In genomic region chr7:66830803-66831202, GRCm38 (mm10) we compare ENCODE assay signal across 19 mouse cellular contexts. TPM values are rescaled to one million over a fixed set of nuclear protein-coding genes. Genes with fewer than 3 reads are reported as not detected.
A peak's percentile ranks its signal among the peaks of the same experiment; 100 is the strongest.
DNase-seq lines count a peak whose midpoint lies in the region; ATAC-seq and TF ChIP-seq lines count a peak whose summit lies in the region.
"Had no signal": no experiment of that assay in that cellular context is flagged by ENCODE, and none has a peak within 500 bp of the region (broad histone marks: within the 10 kb centered on the region; RNA-seq: fewer than 3 reads in every experiment).

No protein-coding gene starts in this region.

- H3K27ac ChIP-seq in heart, embryonic 14.5 days (replicated peaks in 1 of 2; ENCODE audit: control insufficient read depth in 1 of 2, insufficient read depth in 1 of 2, low read depth in 2 of 2, low read length in 2 of 2), result peak overlapping the region; percentile 77 to 80
- peak overlapping the region; percentile 27; the same call in 1 of the 2 replicates for H3K27ac ChIP-seq in kidney, embryonic 16.5 days (ENCODE audit: low read length)
- H3K27ac ChIP-seq in embryonic facial prominence, embryonic 13.5 days, result peak overlapping the region; percentile 80
- H3K27ac ChIP-seq in embryonic facial prominence, embryonic 15.5 days (replicated peaks), result peak overlapping the region; percentile 13; the same call in 1 of the 2 replicates
- no peak overlapping the region for H3K27ac ChIP-seq in midbrain, postnatal 0 days (ENCODE audit: low read depth, low read length)
- H3K27ac ChIP-seq: layer of hippocampus, adult 2 months; limb, embryonic 15.5 days; liver, embryonic 15.5 days; midbrain, embryonic 12.5 days; neural tube, embryonic 12.5 days had no signal

- no peak for TF ChIP-seq CTCF in midbrain, postnatal 0 days (IDR thresholded peaks at IDR 0.05)

- peaks cover 39 to 50% of the 10 kb centered on the region in 2 experiments for H3K4me1 ChIP-seq in heart, embryonic 14.5 days (ENCODE audit: control insufficient read depth in 2 of 2, insufficient read depth in 2 of 2, low read length in 2 of 2)
- H3K4me1 ChIP-seq in kidney, embryonic 16.5 days (ENCODE audit: insufficient read depth, low read length), result peaks cover 13% of the 10 kb centered on the region
- peaks cover 31% of the 10 kb centered on the region for H3K4me1 ChIP-seq in embryonic facial prominence, embryonic 13.5 days
- H3K4me1 ChIP-seq in embryonic facial prominence, embryonic 15.5 days, result peaks cover 23% of the 10 kb centered on the region
- H3K4me1 ChIP-seq in midbrain, postnatal 0 days (ENCODE audit: insufficient read depth, low read length), result no peaks in the 10 kb centered on the region
- H3K4me1 ChIP-seq: liver, embryonic 15.5 days; neural tube, embryonic 12.5 days had no signal

- no peaks in the 10 kb centered on the region for H3K36me3 ChIP-seq in heart, embryonic 14.5 days (ENCODE audit: control insufficient read depth, insufficient read depth, low read length)
- no peaks in the 10 kb centered on the region for H3K36me3 ChIP-seq in kidney, embryonic 16.5 days (ENCODE audit: insufficient read depth, low read length)
- no peaks in the 10 kb centered on the region for H3K36me3 ChIP-seq in embryonic facial prominence, embryonic 13.5 days
- no peaks in the 10 kb centered on the region for H3K36me3 ChIP-seq in embryonic facial prominence, embryonic 15.5 days
- no peaks in the 10 kb centered on the region for H3K36me3 ChIP-seq in midbrain, postnatal 0 days (ENCODE audit: insufficient read depth, low read length)
- H3K36me3 ChIP-seq: limb, embryonic 15.5 days; liver, embryonic 15.5 days; midbrain, embryonic 12.5 days; neural tube, embryonic 12.5 days had no signal

- H3K4me2 ChIP-seq in heart, embryonic 14.5 days (ENCODE audit: low read length), result peak overlapping the region; percentile 57
- no peak overlapping the region; the same call in 1 of the 2 replicates for H3K4me2 ChIP-seq in kidney, embryonic 16.5 days (replicated peaks; ENCODE audit: low read depth, low read length)
- peak overlapping the region; percentile 23; the same call in 1 of the 2 replicates for H3K4me2 ChIP-seq in embryonic facial prominence, embryonic 13.5 days
- H3K4me2 ChIP-seq in embryonic facial prominence, embryonic 15.5 days (replicated peaks), result no peak overlapping the region
- no peak overlapping the region for H3K4me2 ChIP-seq in midbrain, postnatal 0 days (ENCODE audit: low read depth, low read length, poor library complexity, severe bottlenecking)
- H3K4me2 ChIP-seq: limb, embryonic 15.5 days; liver, embryonic 15.5 days; midbrain, embryonic 12.5 days; neural tube, embryonic 12.5 days had no signal

- no peak overlapping the region for H3K9ac ChIP-seq in heart, embryonic 14.5 days (ENCODE audit: low read length)
- no peak overlapping the region for H3K9ac ChIP-seq in kidney, embryonic 16.5 days (replicated peaks; ENCODE audit: low read length)
- no peak overlapping the region for H3K9ac ChIP-seq in embryonic facial prominence, embryonic 13.5 days
- no peak overlapping the region for H3K9ac ChIP-seq in embryonic facial prominence, embryonic 15.5 days
- H3K9ac ChIP-seq in midbrain, postnatal 0 days (replicated peaks; ENCODE audit: low read length, poor library complexity, severe bottlenecking), result no peak overlapping the region
- H3K9ac ChIP-seq: limb, embryonic 15.5 days; liver, embryonic 15.5 days; midbrain, embryonic 12.5 days; neural tube, embryonic 12.5 days had no signal

- DNase-seq in heart, postnatal 36 days, result no peak
- no peak for DNase-seq in kidney, postnatal 4 days
- no peak for DNase-seq in midbrain, postnatal 0 days (ENCODE audit: low spot score)
- DNase-seq: cerebellum, adult 11-12 months; gastrocnemius, postnatal 14 days; kidney, adult 9 months; layer of hippocampus, postnatal 36 days; thymus, postnatal 25 days had no signal

- 13% methylated on average over 5 of the region's 5 CpGs for WGBS in heart, embryonic 14.5 days
- 58% methylated on average over 5 of the region's 5 CpGs for WGBS in kidney, embryonic 16.5 days
- WGBS in embryonic facial prominence, embryonic 13.5 days, result 71% methylated on average over 5 of the region's 5 CpGs
- WGBS in embryonic facial prominence, embryonic 15.5 days, result 69% methylated on average over 5 of the region's 5 CpGs
- 76% methylated on average over 5 of the region's 5 CpGs for WGBS in midbrain, postnatal 0 days

- H3K27me3 ChIP-seq in heart, embryonic 14.5 days (ENCODE audit: control insufficient read depth, insufficient read depth, low read length), result no peaks in the 10 kb centered on the region
- no peaks in the 10 kb centered on the region for H3K27me3 ChIP-seq in kidney, embryonic 16.5 days (ENCODE audit: insufficient read depth, low read length)
- H3K27me3 ChIP-seq in embryonic facial prominence, embryonic 13.5 days, result no peaks in the 10 kb centered on the region
- H3K27me3 ChIP-seq in embryonic facial prominence, embryonic 15.5 days, result no peaks in the 10 kb centered on the region
- no peaks in the 10 kb centered on the region for H3K27me3 ChIP-seq in midbrain, postnatal 0 days (ENCODE audit: insufficient read depth, low read length)
- H3K27me3 ChIP-seq: limb, embryonic 15.5 days; liver, embryonic 15.5 days; midbrain, embryonic 12.5 days; neural tube, embryonic 12.5 days had no signal

- no peaks in the 10 kb centered on the region for H3K9me3 ChIP-seq in heart, embryonic 14.5 days (ENCODE audit: control insufficient read depth, low read length)
- H3K9me3 ChIP-seq in kidney, embryonic 16.5 days (ENCODE audit: low read length), result no peaks in the 10 kb centered on the region
- no peaks in the 10 kb centered on the region for H3K9me3 ChIP-seq in embryonic facial prominence, embryonic 13.5 days
- H3K9me3 ChIP-seq in embryonic facial prominence, embryonic 15.5 days (replicated peaks), result no peaks in the 10 kb centered on the region
- H3K9me3 ChIP-seq in midbrain, postnatal 0 days (ENCODE audit: low read length), result no peaks in the 10 kb centered on the region
- H3K9me3 ChIP-seq: limb, embryonic 15.5 days; liver, embryonic 15.5 days; midbrain, embryonic 12.5 days; neural tube, embryonic 12.5 days had no signal

- intact Hi-C loops in heart, postnatal 36 days (cut with DNase I), result no loop called here

- no peak for ATAC-seq in heart, embryonic 14.5 days (ENCODE audit: insufficient number of reproducible peaks, insufficient read depth, low FRiP score, low read depth)
- ATAC-seq in kidney, embryonic 16.5 days (ENCODE audit: low FRiP score, low TSS enrichment), result no peak
- ATAC-seq in embryonic facial prominence, embryonic 13.5 days (ENCODE audit: insufficient number of reproducible peaks, insufficient read depth, low FRiP score, low TSS enrichment, low read depth), result no peak
- no peak for ATAC-seq in embryonic facial prominence, embryonic 15.5 days (ENCODE audit: insufficient number of reproducible peaks, low FRiP score, low TSS enrichment, low read depth)
- ATAC-seq in midbrain, postnatal 0 days (ENCODE audit: low FRiP score), result no peak
- ATAC-seq: forebrain, embryonic 14.5 days; hindbrain, embryonic 16.5 days had no signal

- H3K4me3 ChIP-seq in heart, embryonic 14.5 days (ENCODE audit: control insufficient read depth in 1 of 2, insufficient read depth in 1 of 2, low read depth in 1 of 2, low read length in 2 of 2), result peak overlapping the region in 1 of 2 experiments; percentile 7; a peak in 1 of 4 replicates
- no peak overlapping the region for H3K4me3 ChIP-seq in kidney, embryonic 16.5 days (ENCODE audit: low read length)
- H3K4me3 ChIP-seq in embryonic facial prominence, embryonic 13.5 days, result no peak overlapping the region
- no peak overlapping the region for H3K4me3 ChIP-seq in embryonic facial prominence, embryonic 15.5 days (replicated peaks)
- no peak overlapping the region for H3K4me3 ChIP-seq in midbrain, postnatal 0 days (ENCODE audit: low read depth, low read length)
- H3K4me3 ChIP-seq: layer of hippocampus, adult 2 months; limb, embryonic 15.5 days; liver, embryonic 15.5 days; midbrain, embryonic 12.5 days; neural tube, embryonic 12.5 days had no signal

RNA-seq across cellular contexts. Expression of gene Adamts17, which starts 8.7 kb away (rescaled TPM):
- 4.6 and 7.1 TPM in 2 replicates for polyA plus RNA-seq in heart, embryonic 14.5 days (2014; fragmentation: Nextera tagmentation; extraction: Ambion mirVana)
- total RNA-seq in heart, postnatal 36 days (2021), result 1 to 10 TPM; 1.3 to 1.5 TPM
- 3.6 and 4.7 TPM in 2 replicates for polyA plus RNA-seq in kidney, embryonic 16.5 days (2015; fragmentation: Nextera tagmentation; extraction: Ambion mirVana)
- polyA plus RNA-seq in embryonic facial prominence, embryonic 13.5 days (2015; fragmentation: Nextera tagmentation; extraction: Ambion mirVana), result 13.2 and 14.8 TPM in 2 replicates
- 12.7 and 17.4 TPM in 2 replicates for polyA plus RNA-seq in embryonic facial prominence, embryonic 15.5 days (2015; fragmentation: Nextera tagmentation; extraction: Ambion mirVana)
- 13.0 and 16.9 TPM in 2 replicates for total RNA-seq in midbrain, postnatal 0 days (2014; rRNA removed)
- polyA plus RNA-seq in midbrain, postnatal 0 days (2015; fragmentation: Nextera tagmentation; extraction: Ambion mirVana), result 3.2 and 3.8 TPM in 2 replicates

Comparison
In these comparisons a context has a peak if more than half of its experiments do, and no peak if none do; other contexts are left out.
1. H3K4me2 ChIP-seq: peak in heart, embryonic 14.5 days (single experiment) and embryonic facial prominence, embryonic 13.5 days (single experiment); none in kidney, embryonic 16.5 days (single experiment), embryonic facial prominence, embryonic 15.5 days (single experiment) and midbrain, postnatal 0 days (single experiment).